Mouse (Mus musculus) MEL (cell line): ENCODE results near the gene Acox2.

Experiments
- BHLHE40 ChIP-seq: IDR thresholded peaks from 2 replicates; pipeline ENCODE4 v1.6.1; 2012; ENCODE audit warnings: low read depth, mild to moderate bottlenecking, inconsistent platforms, low read length, improper control_type of control experiment, borderline replicate concordance
- CHD2 ChIP-seq: IDR thresholded peaks from 2 replicates; pipeline ENCODE4 v1.6.1; 2011; ENCODE audit warnings: low read length, improper control_type of control experiment
- CTCF ChIP-seq, 3 experiments: IDR thresholded peaks in 2 of 3; conservative IDR thresholded peaks in 1 of 3; 2 replicates each; pipeline ENCODE4 v1.5.1; 2011 to 2012; ENCODE audit warnings: low read length in 3 of 3, low read depth in 2 of 3, mild to moderate bottlenecking in 2 of 3, improper control_type of control experiment in 1 of 3, inconsistent platforms in 1 of 3, mixed read lengths in 1 of 3, moderate library complexity in 1 of 3; ENCODE audit not compliant: control insufficient read depth in 1 of 3, insufficient read depth in 1 of 3, poor library complexity in 1 of 3, severe bottlenecking in 1 of 3
- EP300 ChIP-seq, 2 experiments: IDR thresholded peaks; 2 replicates each; pipeline ENCODE4 v1.6.1; 2011; ENCODE audit warnings: improper control_type of control experiment in 2 of 2, low read length in 2 of 2, low read depth in 1 of 2, mild to moderate bottlenecking in 1 of 2
- GATA1 ChIP-seq: IDR thresholded peaks from 2 replicates; pipeline ENCODE4 v1.6.1; 2011; ENCODE audit warnings: low read depth, low read length, improper control_type of control experiment
- HCFC1 ChIP-seq: IDR thresholded peaks from 2 replicates; pipeline ENCODE4 v1.6.1; 2012; ENCODE audit warnings: low read depth, mild to moderate bottlenecking, inconsistent platforms, low read length, improper control_type of control experiment, moderate library complexity
- MAFK ChIP-seq: IDR thresholded peaks from 2 replicates; pipeline ENCODE4 v1.6.1; 2011; ENCODE audit warnings: low read depth, mild to moderate bottlenecking, low read length, improper control_type of control experiment, borderline replicate concordance
- MAZ ChIP-seq: IDR thresholded peaks from 2 replicates; pipeline ENCODE4 v1.6.1; 2012; ENCODE audit warnings: low read depth, mild to moderate bottlenecking, inconsistent platforms, low read length, improper control_type of control experiment
- MXI1 ChIP-seq: IDR thresholded peaks from 2 replicates; pipeline ENCODE4 v1.6.1; 2011; ENCODE audit warnings: mild to moderate bottlenecking, low read depth, low read length, improper control_type of control experiment
- POLR2A ChIP-seq, 2 experiments: IDR thresholded peaks; 2 replicates each; pipeline ENCODE4 v1.6.1; 2011 to 2012; ENCODE audit warnings: low read length in 2 of 2, mild to moderate bottlenecking in 2 of 2, control low read depth in 1 of 2, improper control_type of control experiment in 1 of 2, low read depth in 1 of 2, moderate library complexity in 1 of 2; ENCODE audit not compliant: control insufficient read depth in 1 of 2, insufficient read depth in 1 of 2, poor library complexity in 1 of 2
- POLR2AphosphoS2 ChIP-seq: IDR thresholded peaks from 2 replicates; pipeline ENCODE4 v1.6.1; 2011; ENCODE audit warnings: low read length, improper control_type of control experiment
- TCF12 ChIP-seq: IDR thresholded peaks from 2 replicates; pipeline ENCODE4 v1.6.1; 2014; ENCODE audit warnings: low read depth, mild to moderate bottlenecking, inconsistent platforms, low read length, improper control_type of control experiment, moderate library complexity
- USF1 ChIP-seq: IDR thresholded peaks from 2 replicates; pipeline ENCODE4 v1.6.1; 2014; ENCODE audit warnings: low read depth, mild to moderate bottlenecking, inconsistent platforms, low read length, improper control_type of control experiment, moderate library complexity
- ZC3H11A ChIP-seq: IDR thresholded peaks from 2 replicates; pipeline ENCODE4 v1.6.1; 2012; ENCODE audit warnings: low read depth, mild to moderate bottlenecking, inconsistent platforms, low read length, improper control_type of control experiment

GRCm38 (mm10) chr14:8208876-8209275 is 50.3 kb downstream of the Acox2 start:
- TF ChIP-seq CTCF (IDR thresholded peaks at IDR 0.05 in 2 of 3, conservative IDR thresholded peaks at IDR 0.05 in 1 of 3; ENCODE audit: control insufficient read depth in 1 of 3, insufficient read depth in 1 of 3, low read depth in 2 of 3, low read length in 3 of 3, poor library complexity in 1 of 3, severe bottlenecking in 1 of 3) (no peak), TCF12 (no peak), BHLHE40 (no peak), MAFK (no peak), MXI1 (no peak), HCFC1 (no peak), POLR2A (IDR thresholded peaks at IDR 0.05; ENCODE audit: control insufficient read depth in 1 of 2, insufficient read depth in 1 of 2, low read depth in 1 of 2, low read length in 2 of 2, poor library complexity in 1 of 2) (no peak), ZC3H11A (no peak), GATA1 (no peak), EP300 (IDR thresholded peaks at IDR 0.05; ENCODE audit: low read depth in 1 of 2, low read length in 2 of 2) (no peak), CHD2 (no peak), MAZ (no peak), USF1 (no peak), POLR2AphosphoS2 (no peak)
